Mouse (Mus musculus) lung, embryonic 15.5 days (tissue): ENCODE measurements around the gene Pard3. TPM values are rescaled to one million over a fixed set of nuclear protein-coding genes. Genes with fewer than 3 reads are reported as not detected.

Experiments
- ATAC-seq: fragments of 200-750 bp; cut with Nextera tagmentation; 2 replicates; pipeline ENCODE4 v1.8.0; 2017; ENCODE audit warnings: moderate number of reproducible peaks, borderline replicate concordance; ENCODE audit not compliant: low FRiP score, low TSS enrichment; ENCODE audit errors: extremely low read depth
- H3K27ac ChIP-seq: fragments of 300-500 bp; sonication (generic); 2 replicates; pipeline ENCODE4 v1.5.1; 2015; ENCODE audit warnings: moderate library complexity, mild to moderate bottlenecking, inconsistent platforms
- H3K27me3 ChIP-seq: fragments of 300-500 bp; sonication (generic); 2 replicates; pipeline ENCODE4 v1.6.1; 2015; ENCODE audit warnings: inconsistent platforms
- H3K36me3 ChIP-seq: fragments of 300-500 bp; sonication (generic); 2 replicates; pipeline ENCODE4 v1.6.1; 2015; ENCODE audit warnings: inconsistent platforms
- H3K4me1 ChIP-seq: fragments of 300-500 bp; sonication (generic); 2 replicates; pipeline ENCODE4 v1.6.1; 2015; ENCODE audit warnings: inconsistent platforms
- H3K4me2 ChIP-seq: fragments of 300-500 bp; sonication (generic); 2 replicates; pipeline ENCODE4 v1.6.1; 2015; ENCODE audit warnings: inconsistent platforms, mild to moderate bottlenecking, moderate library complexity
- H3K4me3 ChIP-seq: fragments of 300-500 bp; sonication (generic); 2 replicates; pipeline ENCODE4 v1.5.1; 2015; ENCODE audit warnings: mild to moderate bottlenecking, inconsistent platforms
- H3K9ac ChIP-seq: fragments of 300-500 bp; sonication (generic); 2 replicates; pipeline ENCODE4 v1.6.1; 2015; ENCODE audit warnings: inconsistent platforms
- H3K9me3 ChIP-seq: fragments of 300-500 bp; sonication (generic); 2 replicates; pipeline ENCODE4 v1.6.1; 2016; ENCODE audit warnings: inconsistent platforms
- WGBS: fragments of 180-500 bp; shearing (Covaris S2); methylation state at CpG from one replicate; pipeline ENCODE4 v1.1.7; 2015; 5-methylcytosine and 5-hydroxymethylcytosine counted together
- polyA plus RNA-seq: library from polyadenylated mRNA; unstranded; fragments of >200 nt; fragmentation: Nextera tagmentation; extraction: Ambion mirVana; gene quantifications from 2 replicates; pipeline ENCODE4 v1.2.1, GENCODE M21; 2015

The Pard3 gene
- polyA plus RNA-seq, 1 experiment from 2014 or later, result 21.9 TPM

- Histone ChIP-seq H3K27ac (peak overlapping the region; percentile 39), H3K4me3 (no peak overlapping the region), H3K36me3 (no peaks in the 10 kb centered on the region), H3K4me1 (peaks cover 32% of the 10 kb centered on the region), H3K27me3 (no peaks in the 10 kb centered on the region), H3K4me2 (0 out of 2 replicates have a peak overlapping the region, but pooled peaks have one; percentile 1), H3K9me3 (no peaks in the 10 kb centered on the region), H3K9ac (no peak overlapping the region)
- WGBS, result 41% methylated on average over 8 of the region's 8 CpGs
- peak; percentile 43; the same call in 1 of the 2 replicates for ATAC-seq
Measured at GRCm38 (mm10) chr8:127438625-127439391, 375.1 kb downstream of the Pard3 start.

- ATAC-seq, result no peak
- H3K4me1 ChIP-seq, result peaks cover 32% of the 10 kb centered on the region
- H3K9me3 ChIP-seq, result no peaks in the 10 kb centered on the region
- no peak overlapping the region for H3K9ac ChIP-seq
- H3K27me3 ChIP-seq, result no peaks in the 10 kb centered on the region
- WGBS, result 38% methylated on average over 10 of the region's 10 CpGs
- peak overlapping the region; percentile 1; the same call in 1 of the 2 replicates for H3K4me2 ChIP-seq
- no peak overlapping the region for H3K4me3 ChIP-seq
- H3K36me3 ChIP-seq, result no peaks in the 10 kb centered on the region
- peak overlapping the region; percentile 39 for H3K27ac ChIP-seq
Measured at GRCm38 (mm10) chr8:127439392-127440160, 375.9 kb downstream of the Pard3 start.

- ATAC-seq, result no peak
- Histone ChIP-seq H3K27ac (peak overlapping the region; percentile 72), H3K4me3 (no peak overlapping the region), H3K4me1 (peaks cover 32% of the 10 kb centered on the region), H3K9ac (no peak overlapping the region), H3K36me3 (no peaks in the 10 kb centered on the region), H3K27me3 (no peaks in the 10 kb centered on the region), H3K9me3 (no peaks in the 10 kb centered on the region), H3K4me2 (0 out of 2 replicates have a peak overlapping the region, but pooled peaks have one; percentile 30)
- WGBS, result 62% methylated on average over 9 of the region's 9 CpGs
Measured at GRCm38 (mm10) chr8:127440161-127440833, 376.6 kb downstream of the Pard3 start.

GRCm38 (mm10) chr8:127440834-127441485, 377.3 kb downstream of the Pard3 start:
- H3K9ac ChIP-seq, result no peak overlapping the region

GRCm38 (mm10) chr8:127447401-127447800, 383.7 kb downstream of the Pard3 start:
- H3K36me3 ChIP-seq, result no peaks in the 10 kb centered on the region
- H3K27me3 ChIP-seq, result no peaks in the 10 kb centered on the region
- H3K4me2 ChIP-seq, result no peak overlapping the region
- H3K4me3 ChIP-seq, result no peak overlapping the region
- H3K27ac ChIP-seq, result no peak overlapping the region
- H3K4me1 ChIP-seq, result no peaks in the 10 kb centered on the region
- ATAC-seq, result no peak
- no peaks in the 10 kb centered on the region for H3K9me3 ChIP-seq
- H3K9ac ChIP-seq, result no peak overlapping the region
- 100% methylated on average over 1 of the region's 1 CpGs for WGBS

More at GRCm38 (mm10) chr8:127440834-127441485, 377.3 kb downstream of the Pard3 start:
- 55% methylated on average over 6 of the region's 6 CpGs for WGBS
- ATAC-seq, result peak; percentile 82
- H3K4me3 ChIP-seq, result no peak overlapping the region
- no peaks in the 10 kb centered on the region for H3K27me3 ChIP-seq
- peaks cover 32% of the 10 kb centered on the region for H3K4me1 ChIP-seq
- H3K36me3 ChIP-seq, result no peaks in the 10 kb centered on the region
- H3K9me3 ChIP-seq, result no peaks in the 10 kb centered on the region
- peak overlapping the region; percentile 30 for H3K4me2 ChIP-seq
- H3K27ac ChIP-seq, result peak overlapping the region; percentile 72

GRCm38 (mm10) chr8:127449066-127449840, 385.6 kb downstream of the Pard3 start:
- Histone ChIP-seq H3K9me3 (no peaks in the 10 kb centered on the region), H3K4me1 (no peaks in the 10 kb centered on the region), H3K4me3 (no peak overlapping the region), H3K36me3 (no peaks in the 10 kb centered on the region), H3K4me2 (no peak overlapping the region), H3K27ac (no peak overlapping the region), H3K9ac (no peak overlapping the region), H3K27me3 (no peaks in the 10 kb centered on the region)
- WGBS, result 89% methylated on average over 6 of the region's 6 CpGs
- no peak for ATAC-seq

GRCm38 (mm10) chr8:127450954-127451668, 387.4 kb downstream of the Pard3 start:
- Histone ChIP-seq H3K27ac (no peak overlapping the region), H3K4me2 (no peak overlapping the region), H3K4me1 (no peaks in the 10 kb centered on the region), H3K9me3 (no peaks in the 10 kb centered on the region), H3K36me3 (no peaks in the 10 kb centered on the region), H3K27me3 (no peaks in the 10 kb centered on the region), H3K4me3 (no peak overlapping the region), H3K9ac (no peak overlapping the region)
- no peak for ATAC-seq
- 87% methylated on average over 14 of the region's 14 CpGs for WGBS

GRCm38 (mm10) chr8:127452364-127452763, 388.7 kb downstream of the Pard3 start:
- ATAC-seq, result no peak
- WGBS, result 89% methylated on average over 6 of the region's 6 CpGs
- H3K27ac ChIP-seq, result no peak overlapping the region

GRCm38 (mm10) chr8:127457901-127458300, 394.2 kb downstream of the Pard3 start:
- Histone ChIP-seq H3K9me3 (no peaks in the 10 kb centered on the region), H3K36me3 (0 out of 2 replicates have a peak, but pooled peaks cover 3% of the 10 kb centered on the region), H3K9ac (no peak overlapping the region), H3K27ac (no peak overlapping the region), H3K4me1 (no peaks in the 10 kb centered on the region), H3K27me3 (no peaks in the 10 kb centered on the region), H3K4me3 (no peak overlapping the region), H3K4me2 (no peak overlapping the region)
- 46% methylated on average over 3 of the region's 3 CpGs for WGBS
- ATAC-seq, result no peak

More at GRCm38 (mm10) chr8:127452364-127452763, 388.7 kb downstream of the Pard3 start:
- no peak overlapping the region for H3K4me3 ChIP-seq
- no peaks in the 10 kb centered on the region for H3K4me1 ChIP-seq
- no peak overlapping the region for H3K9ac ChIP-seq
- H3K4me2 ChIP-seq, result no peak overlapping the region
- H3K9me3 ChIP-seq, result no peaks in the 10 kb centered on the region
- no peaks in the 10 kb centered on the region for H3K36me3 ChIP-seq
- no peaks in the 10 kb centered on the region for H3K27me3 ChIP-seq

GRCm38 (mm10) chr8:127461173-127461572, 397.5 kb downstream of the Pard3 start:
- ATAC-seq, result no peak

More at GRCm38 (mm10) chr8:127461173-127461572, 397.5 kb downstream of the Pard3 start:
- no peaks in the 10 kb centered on the region for H3K4me1 ChIP-seq
- H3K27me3 ChIP-seq, result no peaks in the 10 kb centered on the region
- H3K9me3 ChIP-seq, result no peaks in the 10 kb centered on the region
- no peak overlapping the region for H3K9ac ChIP-seq
- H3K36me3 ChIP-seq, result 0 out of 2 replicates have a peak, but pooled peaks cover 3% of the 10 kb centered on the region
- H3K27ac ChIP-seq, result no peak overlapping the region
- no peak overlapping the region for H3K4me3 ChIP-seq
- no peak overlapping the region for H3K4me2 ChIP-seq
- WGBS, result 77% methylated on average over 3 of the region's 3 CpGs
